Comparison of ENCODE assay signal across 24 mouse cellular contexts in the genomic region with DNA sequence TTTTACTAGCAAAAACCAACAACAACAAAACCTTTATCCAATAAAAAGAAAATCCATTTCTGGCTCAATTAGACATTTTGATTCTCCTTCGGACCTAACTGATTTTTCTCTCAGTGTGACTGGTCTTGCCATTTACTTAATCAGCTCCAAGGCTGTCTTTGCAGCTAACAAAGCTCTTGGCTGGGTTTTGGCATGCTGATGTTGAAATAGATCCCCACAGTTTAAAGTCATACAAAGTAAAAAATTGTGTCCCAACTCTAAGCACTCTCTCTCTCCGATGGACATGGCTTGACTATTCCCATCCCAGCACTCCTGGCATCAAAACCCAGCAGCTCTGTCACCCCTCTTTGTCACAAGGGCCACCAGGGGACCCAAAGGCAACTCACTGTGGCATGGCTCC.
A peak's percentile ranks its signal among the peaks of the same experiment; 100 is the strongest.
DNase-seq lines count a peak whose midpoint lies in the region; ATAC-seq and TF ChIP-seq lines count a peak whose summit lies in the region.
"Had no signal": no experiment of that assay in that cellular context is flagged by ENCODE, and none has a peak within 500 bp of the region (broad histone marks: within the 10 kb centered on the region; RNA-seq: fewer than 3 reads in every experiment).

No protein-coding gene starts in this region.

- H3K4me1 ChIP-seq in heart, postnatal 0 days (ENCODE audit: control insufficient read depth, insufficient read depth): peaks cover 51% of the 10 kb centered on the region
- peaks cover 46% of the 10 kb centered on the region for H3K4me1 ChIP-seq in heart, embryonic 12.5 days (replicated peaks)
- H3K4me1 ChIP-seq: midbrain, embryonic 15.5 days; neural tube, embryonic 12.5 days had no signal

- no peak overlapping the region for H3K4me2 ChIP-seq in heart, postnatal 0 days (ENCODE audit: low read depth, low read length)
- H3K4me2 ChIP-seq in heart, embryonic 12.5 days: no peak overlapping the region
- H3K4me2 ChIP-seq: kidney, embryonic 15.5 days; limb, embryonic 13.5 days; midbrain, embryonic 15.5 days; neural tube, embryonic 12.5 days had no signal

- WGBS in heart, postnatal 0 days: 81% methylated on average over 2 of the region's 2 CpGs
- 78% methylated on average over 2 of the region's 2 CpGs for WGBS in heart, embryonic 12.5 days

- H3K27ac ChIP-seq in heart, postnatal 0 days (ENCODE audit: low read depth): peak overlapping the region; percentile 56
- no peak overlapping the region for H3K27ac ChIP-seq in heart, embryonic 12.5 days (ENCODE audit: poor library complexity, severe bottlenecking)
- H3K27ac ChIP-seq: embryonic facial prominence, embryonic 10.5 days; hindbrain, postnatal 0 days; kidney, embryonic 15.5 days; limb, embryonic 13.5 days; liver, embryonic 14.5 days; macrophage; midbrain, embryonic 15.5 days; neural tube, embryonic 12.5 days had no signal

- peaks cover 40% of the 10 kb centered on the region for H3K36me3 ChIP-seq in heart, postnatal 0 days (replicated peaks; ENCODE audit: control insufficient read depth, insufficient read depth, low read length)
- H3K36me3 ChIP-seq in heart, embryonic 12.5 days: peaks cover 30% of the 10 kb centered on the region
- H3K36me3 ChIP-seq: kidney, embryonic 15.5 days; midbrain, embryonic 15.5 days; neural tube, embryonic 12.5 days had no signal

- no peaks in the 10 kb centered on the region for H3K27me3 ChIP-seq in heart, postnatal 0 days (ENCODE audit: control insufficient read depth, insufficient read depth, low read length)
- H3K27me3 ChIP-seq in heart, embryonic 12.5 days (replicated peaks): no peaks in the 10 kb centered on the region
- H3K27me3 ChIP-seq: kidney, embryonic 15.5 days; midbrain, embryonic 15.5 days; neural tube, embryonic 12.5 days had no signal

- TF ChIP-seq EP300 in heart, postnatal 0 days (IDR thresholded peaks at IDR 0.05; ENCODE audit: low read depth): no peak

- no peaks in the 10 kb centered on the region for H3K9me3 ChIP-seq in heart, postnatal 0 days (replicated peaks; ENCODE audit: control insufficient read depth, low read length)
- no peaks in the 10 kb centered on the region for H3K9me3 ChIP-seq in heart, embryonic 12.5 days (replicated peaks)
- H3K9me3 ChIP-seq: embryonic facial prominence, embryonic 10.5 days; kidney, embryonic 15.5 days; limb, embryonic 13.5 days; midbrain, embryonic 15.5 days; neural tube, embryonic 12.5 days had no signal

- no peak for TF ChIP-seq CTCF in heart, postnatal 0 days (IDR thresholded peaks at IDR 0.05; ENCODE audit: low read depth)

- H3K4me3 ChIP-seq in heart, postnatal 0 days (ENCODE audit: low read depth, low read length): no peak overlapping the region
- H3K4me3 ChIP-seq in heart, embryonic 12.5 days: no peak overlapping the region
- H3K4me3 ChIP-seq: embryonic facial prominence, embryonic 10.5 days; kidney, embryonic 15.5 days; limb, embryonic 13.5 days; midbrain, embryonic 15.5 days; neural tube, embryonic 12.5 days had no signal

- no peak for ATAC-seq in heart, postnatal 0 days (ENCODE audit: insufficient read depth, low read depth)
- ATAC-seq in heart, embryonic 12.5 days (ENCODE audit: insufficient number of reproducible peaks, low FRiP score): no peak
- ATAC-seq: CD4-positive, CD25-positive, alpha-beta regulatory T cell, adult 4 months; forebrain, postnatal 0 days; hindbrain, postnatal 0 days; midbrain, embryonic 15.5 days had no signal

- peak; percentile 17 for DNase-seq in adrenal gland, postnatal 14 days
- DNase-seq in adrenal gland, postnatal 25 days: no peak
- no peak for DNase-seq in heart, postnatal 0 days (ENCODE audit: low spot score)
- DNase-seq in adipocyte (ENCODE audit: low spot score): peak; percentile 52
- peak; percentile 10 for DNase-seq in lung, postnatal 25 days (ENCODE audit: low spot score)
- no peak for DNase-seq in MN1 (ENCODE audit: low spot score)
- no peak for DNase-seq in layer of hippocampus, postnatal 14 days (ENCODE audit: low spot score in 2 of 2)
- DNase-seq: cerebellum, postnatal 10 days; forebrain, postnatal 0 days; heart, postnatal 14 days; kidney, adult 11 months; kidney, postnatal 36 days; right cerebral cortex, postnatal 14 days; thymus, adult 2 months had no signal

- no peak overlapping the region for H3K9ac ChIP-seq in heart, postnatal 0 days (replicated peaks; ENCODE audit: low read depth, low read length)
- no peak overlapping the region for H3K9ac ChIP-seq in heart, embryonic 12.5 days
- H3K9ac ChIP-seq: forebrain, postnatal 0 days; kidney, embryonic 15.5 days; limb, embryonic 13.5 days; liver, embryonic 14.5 days; midbrain, embryonic 15.5 days; neural tube, embryonic 12.5 days had no signal

Comparison
In these comparisons a context has a peak if more than half of its experiments do, and no peak if none do; other contexts are left out.
1. DNase-seq: peak in adrenal gland, postnatal 14 days (single experiment), adipocyte (single experiment) and lung, postnatal 25 days (single experiment); none in adrenal gland, postnatal 25 days (single experiment), heart, postnatal 0 days (single experiment), MN1 (single experiment) and layer of hippocampus, postnatal 14 days (0 of 2).